Mouse (Mus musculus) CD8-positive naive resting alpha-beta T cell, adult 2 months (primary cell): ENCODE measurements at regions not wholly inside any gene's neighbourhood (a gene's known extent, or its start where the extent isn't known, plus 50 kb on each side); places are given as distances from the start of the nearest gene placed in this dataset.

Experiments
- DNase-seq, 2 experiments: peaks; one replicate each; pipeline ENCODE4 v3.0.0; 2022; ENCODE audit warnings: low read depth in 2 of 2, low spot score in 2 of 2

- DNase-seq, result no peak
Observed at GRCm38 (mm10) chr7:117735699-117736020, 354.9 kb downstream of the Xylt1 start.

DNA sequence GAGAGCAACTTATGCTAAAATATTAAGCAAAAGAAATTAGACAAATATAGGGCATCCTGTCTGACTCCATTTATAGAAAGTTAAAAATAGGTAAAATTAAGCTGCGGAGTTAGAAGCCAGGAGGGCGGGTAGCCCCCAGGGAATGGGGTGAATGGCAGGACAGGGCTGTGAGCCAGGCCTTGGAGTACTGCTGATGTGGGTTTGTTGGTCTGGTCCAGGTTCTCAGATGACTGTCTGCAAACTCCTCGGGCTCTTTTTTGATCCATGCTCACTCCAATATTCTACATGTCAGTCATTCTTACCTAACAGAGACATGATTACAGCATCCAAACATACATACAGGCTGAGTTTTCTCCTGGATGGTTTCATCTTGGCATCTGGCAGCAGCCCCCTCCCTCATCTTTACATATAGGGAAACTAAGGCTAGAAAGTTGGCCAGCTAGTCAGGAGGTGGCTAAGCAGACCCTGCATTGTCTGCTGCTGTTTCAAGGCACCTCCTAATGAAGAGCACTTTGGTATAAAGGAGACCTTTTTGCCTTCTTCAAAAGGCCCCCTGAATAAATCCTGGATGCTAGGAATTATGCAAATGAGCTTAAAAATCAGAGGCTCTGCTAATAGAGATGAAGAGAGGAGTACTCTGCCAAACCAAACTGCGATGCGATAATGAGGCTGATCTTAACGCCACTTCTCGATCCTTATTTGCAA, 354.4 kb downstream of the Xylt1 start:
- DNase-seq, result no peak

DNA sequence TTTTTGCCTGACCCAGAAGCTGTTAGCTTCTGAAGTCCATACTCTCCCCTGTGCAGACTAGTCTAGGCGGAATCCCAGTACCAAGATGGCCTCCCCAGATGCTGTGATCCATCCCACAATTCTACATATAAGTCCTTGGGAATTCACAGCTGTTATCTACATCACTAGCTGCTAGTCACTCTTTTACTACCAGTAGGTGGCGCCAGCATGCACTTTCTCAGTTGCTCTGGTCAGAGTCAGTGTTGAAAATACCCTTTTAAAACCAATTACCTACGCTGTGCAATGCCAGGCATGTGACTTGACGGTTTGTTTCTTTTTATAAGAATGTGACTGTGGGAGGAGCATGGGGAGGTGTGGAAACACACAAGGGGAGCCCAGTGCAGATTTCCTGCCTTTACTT, 348.3 kb downstream of the Xylt1 start:
- DNase-seq, result no peak
